Mouse (Mus musculus) heart, postnatal 0 days (tissue): ENCODE measurements around the gene Rnf24. TPM values are rescaled to one million over a fixed set of nuclear protein-coding genes. Genes with fewer than 3 reads are reported as not detected.
A peak's percentile ranks its signal among the peaks of the same experiment; 100 is the strongest.
"Not testable (repeated sequence)": the region's sequence is repeated elsewhere in the genome, so short reads cannot be mapped to it uniquely, and the experiment has no call there.

Experiments
- ATAC-seq: fragments of 200-750 bp; cut with Nextera tagmentation; 2 replicates; pipeline ENCODE4 v1.8.0; 2017; ENCODE audit warnings: low read depth, moderate number of reproducible peaks, moderate library complexity; ENCODE audit not compliant: insufficient read depth
- DNase-seq: peaks from one replicate; pipeline ENCODE4 v3.0.0-alpha.2; 2016; ENCODE audit warnings: low spot score
- H3K27ac ChIP-seq: fragments of 300-500 bp; sonication (generic); 2 replicates; pipeline ENCODE4 v1.5.1; 2014; ENCODE audit warnings: low read depth, mild to moderate bottlenecking
- H3K27me3 ChIP-seq: fragments of 300-500 bp; sonication (generic); 2 replicates; pipeline ENCODE4 v1.6.1; 2014; ENCODE audit warnings: low read length, mixed read lengths; ENCODE audit not compliant: control insufficient read depth, insufficient read depth
- H3K36me3 ChIP-seq: fragments of 300-500 bp; sonication (generic); replicated peaks from 2 replicates; pipeline ENCODE4 v1.6.1; 2014; ENCODE audit warnings: low read length, mixed read lengths; ENCODE audit not compliant: control insufficient read depth, insufficient read depth
- H3K4me1 ChIP-seq: fragments of 300-500 bp; sonication (generic); 2 replicates; pipeline ENCODE4 v1.6.1; 2014; ENCODE audit warnings: antibody characterized with exemption; ENCODE audit not compliant: control insufficient read depth, insufficient read depth
- H3K4me2 ChIP-seq: fragments of 300-500 bp; sonication (generic); 2 replicates; pipeline ENCODE4 v1.6.1; 2014; ENCODE audit warnings: low read depth, mild to moderate bottlenecking, low read length, moderate library complexity
- H3K4me3 ChIP-seq: fragments of 300-500 bp; sonication (generic); 2 replicates; pipeline ENCODE4 v1.5.1; 2014; ENCODE audit warnings: low read depth, low read length
- H3K9ac ChIP-seq: fragments of 300-500 bp; sonication (generic); replicated peaks from 2 replicates; pipeline ENCODE4 v1.6.1; 2014; ENCODE audit warnings: low read depth, low read length, mixed read lengths
- H3K9me3 ChIP-seq: fragments of 300-500 bp; sonication (generic); replicated peaks from 2 replicates; pipeline ENCODE4 v1.6.1; 2016; ENCODE audit warnings: low read length; ENCODE audit not compliant: control insufficient read depth
- CTCF ChIP-seq: IDR thresholded peaks from 2 replicates; pipeline ENCODE4 v1.5.1; 2016; ENCODE audit warnings: antibody characterized with exemption, control low read depth, low read depth
- EP300 ChIP-seq: IDR thresholded peaks from 2 replicates; pipeline ENCODE4 v1.6.1; 2016; ENCODE audit warnings: antibody characterized with exemption, low read depth
- WGBS: fragments of 180-500 bp; shearing (Covaris S2); extraction: QIAGEN DNeasy Blood & Tissue Kit; methylation state at CpG from one replicate; pipeline ENCODE4 v1.1.7; 2014; 5-methylcytosine and 5-hydroxymethylcytosine counted together
- polyA plus RNA-seq: library from polyadenylated mRNA; unstranded; fragments of >200 nt; fragmentation: Nextera tagmentation; extraction: Ambion mirVana; gene quantifications from 2 replicates; pipeline ENCODE4 v1.2.1, GENCODE M21; 2015
- total RNA-seq: library from RNA; depleted of rRNA; stranded (reverse); fragments of >200 nt; gene quantifications from 2 replicates; pipeline ENCODE4 v1.2.3, GENCODE M21; 2014; ENCODE audit warnings: low replicate concordance

Gene Rnf24
- total and polyA plus RNA-seq, 2 experiments from 2014 or later: 1.4 to 7.7 TPM

- Histone ChIP-seq H3K4me3 (no peak overlapping the region), H3K9ac (no peak overlapping the region), H3K27me3 (no peaks in the 10 kb centered on the region), H3K4me2 (no peak overlapping the region), H3K27ac (no peak overlapping the region), H3K36me3 (peaks cover 29% of the 10 kb centered on the region), H3K9me3 (no peaks in the 10 kb centered on the region), H3K4me1 (no peaks in the 10 kb centered on the region)
- DNase-seq (no peak), ATAC-seq (no peak)
- TF ChIP-seq EP300: no peak
Observed at GRCm38 (mm10) chr2:131301635-131302034, 51.1 kb downstream of the Rnf24 start.

GRCm38 (mm10) chr2:131300485-131300884 is 52.2 kb downstream of the Rnf24 start:
- WGBS: 62% methylated on average over 2 of the region's 2 CpGs
- no peaks in the 10 kb centered on the region for H3K4me1 ChIP-seq
- ATAC-seq (no peak), DNase-seq (no peak)
- no peaks in the 10 kb centered on the region for H3K27me3 ChIP-seq
- H3K9ac ChIP-seq: no peak overlapping the region
- H3K4me3 ChIP-seq: no peak overlapping the region
- no peak overlapping the region for H3K4me2 ChIP-seq
- TF ChIP-seq CTCF (no peak), EP300 (no peak)
- no peak overlapping the region for H3K27ac ChIP-seq
- no peaks in the 10 kb centered on the region for H3K9me3 ChIP-seq
- peaks cover 41% of the 10 kb centered on the region for H3K36me3 ChIP-seq

- 69% methylated on average over 7 of the region's 7 CpGs for WGBS
- not testable (repeated sequence) for H3K27ac ChIP-seq, H3K4me1 ChIP-seq, H3K9ac ChIP-seq, DNase-seq, ATAC-seq, H3K4me3 ChIP-seq, H3K9me3 ChIP-seq, H3K27me3 ChIP-seq, H3K4me2 ChIP-seq
- peaks cover 58% of the 10 kb centered on the region for H3K36me3 ChIP-seq
Observed at GRCm38 (mm10) chr2:131298674-131299073, 54.0 kb downstream of the Rnf24 start.

GRCm38 (mm10) chr2:131296746-131297261 is 55.9 kb downstream of the Rnf24 start:
- ATAC-seq (no peak), DNase-seq (no peak)
- H3K4me1 ChIP-seq: no peaks in the 10 kb centered on the region
- TF ChIP-seq EP300 (no peak), CTCF (no peak)
- H3K27ac ChIP-seq: no peak overlapping the region
- H3K9me3 ChIP-seq: no peaks in the 10 kb centered on the region
- peaks cover 67% of the 10 kb centered on the region for H3K36me3 ChIP-seq
- H3K9ac ChIP-seq: no peak overlapping the region
- 92% methylated on average over 2 of the region's 2 CpGs for WGBS
- H3K4me3 ChIP-seq: no peak overlapping the region
- no peak overlapping the region for H3K4me2 ChIP-seq
- no peaks in the 10 kb centered on the region for H3K27me3 ChIP-seq

- no peak overlapping the region for H3K4me3 ChIP-seq
- DNase-seq (no peak), ATAC-seq (no peak)
- peaks cover 79% of the 10 kb centered on the region for H3K36me3 ChIP-seq
- no peaks in the 10 kb centered on the region for H3K27me3 ChIP-seq
- no peaks in the 10 kb centered on the region for H3K9me3 ChIP-seq
- TF ChIP-seq EP300: no peak
- no peak for TF ChIP-seq CTCF
- no peak overlapping the region for H3K9ac ChIP-seq
- no peak overlapping the region for H3K4me2 ChIP-seq
- H3K4me1 ChIP-seq: no peaks in the 10 kb centered on the region
- no peak overlapping the region for H3K27ac ChIP-seq
Observed at GRCm38 (mm10) chr2:131290669-131291068, 62.0 kb downstream of the Rnf24 start.

- Histone ChIP-seq H3K4me3 (no peak overlapping the region), H3K36me3 (peaks cover 70% of the 10 kb centered on the region), H3K9me3 (no peaks in the 10 kb centered on the region), H3K27me3 (no peaks in the 10 kb centered on the region), H3K27ac (no peak overlapping the region), H3K9ac (no peak overlapping the region), H3K4me1 (no peaks in the 10 kb centered on the region), H3K4me2 (no peak overlapping the region)
- DNase-seq (no peak), ATAC-seq (no peak)
- WGBS: 92% methylated on average over 1 of the region's 1 CpGs
- TF ChIP-seq EP300: no peak
- TF ChIP-seq CTCF: peak; percentile 31; the same call in 1 of the 2 replicates
Observed at GRCm38 (mm10) chr2:131286276-131286675, 66.4 kb downstream of the Rnf24 start.
